Mouse (Mus musculus) forebrain, postnatal 0 days (tissue): ENCODE measurements around the gene Pde4d. TPM values are rescaled to one million over a fixed set of nuclear protein-coding genes. Genes with fewer than 3 reads are reported as not detected.
A peak's percentile ranks its signal among the peaks of the same experiment; 100 is the strongest.

Experiments used
- ATAC-seq: fragments of 200-750 bp; cut with Nextera tagmentation; 2 replicates; pipeline ENCODE4 v1.8.0; 2017; ENCODE audit warnings: mild to moderate bottlenecking, moderate library complexity
- DNase-seq: peaks from one replicate; pipeline ENCODE4 v3.0.0-alpha.2; 2015
- H3K27ac ChIP-seq: fragments of 300-500 bp; sonication (generic); 2 replicates; pipeline ENCODE4 v1.5.1; 2014; ENCODE audit warnings: low read depth, mild to moderate bottlenecking, antibody characterized with exemption, low read length, moderate library complexity, mixed read lengths
- H3K27me3 ChIP-seq: fragments of 300-500 bp; sonication (generic); 2 replicates; pipeline ENCODE4 v1.6.1; 2014; ENCODE audit warnings: mild to moderate bottlenecking, low read length, mixed read lengths; ENCODE audit not compliant: insufficient read depth
- H3K36me3 ChIP-seq: fragments of 300-500 bp; sonication (generic); 2 replicates; pipeline ENCODE4 v1.6.1; 2014; ENCODE audit warnings: mild to moderate bottlenecking, moderate library complexity; ENCODE audit not compliant: insufficient read depth
- H3K4me1 ChIP-seq: fragments of 300-500 bp; sonication (generic); 2 replicates; pipeline ENCODE4 v1.6.1; 2014; ENCODE audit warnings: antibody characterized with exemption; ENCODE audit not compliant: insufficient read depth
- H3K4me2 ChIP-seq: fragments of 300-500 bp; sonication (generic); 2 replicates; pipeline ENCODE4 v1.6.1; 2014; ENCODE audit warnings: low read depth, mild to moderate bottlenecking, moderate library complexity
- H3K4me3 ChIP-seq: fragments of 300-500 bp; sonication (generic); 2 replicates; pipeline ENCODE4 v1.5.1; 2014; ENCODE audit warnings: low read depth, low read length, mixed read lengths
- H3K9ac ChIP-seq: fragments of 300-500 bp; sonication (generic); 2 replicates; pipeline ENCODE4 v1.6.1; 2014; ENCODE audit warnings: mild to moderate bottlenecking
- H3K9me3 ChIP-seq: fragments of 300-500 bp; sonication (generic); 2 replicates; pipeline ENCODE4 v1.6.1; 2016; ENCODE audit warnings: low read length
- CTCF ChIP-seq: sonication (generic); IDR thresholded peaks from 2 replicates; pipeline ENCODE4 v1.5.1; 2016; ENCODE audit warnings: antibody characterized with exemption, control low read depth, low read depth
- WGBS: fragments of 180-500 bp; shearing (Covaris S2); extraction: QIAGEN DNeasy Blood & Tissue Kit; methylation state at CpG from one replicate; pipeline ENCODE4 v1.1.7; 2014; 5-methylcytosine and 5-hydroxymethylcytosine counted together
- polyA plus RNA-seq: library from polyadenylated mRNA; unstranded; fragments of >200 nt; fragmentation: Nextera tagmentation; extraction: Ambion mirVana; gene quantifications from 2 replicates; pipeline ENCODE4 v1.2.1, GENCODE M21; 2015
- total RNA-seq: library from RNA; depleted of rRNA; stranded (reverse); fragments of >200 nt; gene quantifications from 2 replicates; pipeline ENCODE4 v1.2.3, GENCODE M21; 2014

The Pde4d gene
- total and polyA plus RNA-seq, 2 experiments from 2014 or later: 13.2 to 78.8 TPM

DNA sequence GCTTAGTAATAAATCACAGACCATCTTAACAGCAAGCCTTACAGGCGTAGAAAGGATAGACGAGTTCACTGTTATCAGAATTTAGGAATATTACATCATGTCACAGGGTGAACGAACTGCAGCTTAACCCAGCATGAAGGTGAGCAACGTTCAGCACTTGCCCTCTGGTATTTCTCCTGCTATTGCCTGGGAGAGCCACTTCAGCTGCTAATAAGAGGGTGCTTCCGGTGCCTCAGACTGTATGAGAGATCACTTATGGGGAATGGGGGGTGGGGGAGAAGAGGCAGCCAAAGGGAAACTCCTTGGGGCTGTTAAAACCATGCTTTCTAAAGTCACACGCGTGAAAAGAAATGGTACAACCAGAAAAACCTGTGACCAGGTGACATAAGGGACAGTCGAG is 761.7 kb downstream of the Pde4d start:
- Histone ChIP-seq H3K4me3 (no peak overlapping the region), H3K9me3 (no peaks in the 10 kb centered on the region), H3K36me3 (no peaks in the 10 kb centered on the region), H3K27me3 (no peaks in the 10 kb centered on the region; the same call in 1 of the 2 replicates), H3K27ac (no peak overlapping the region), H3K4me2 (0 out of 2 replicates have a peak overlapping the region, but pooled peaks have one; percentile 13), H3K9ac (no peak overlapping the region), H3K4me1 (no peaks in the 10 kb centered on the region)
- ATAC-seq: no peak
- no peak for DNase-seq
- no peak for TF ChIP-seq CTCF
- 73% methylated on average over 8 of the region's 8 CpGs for WGBS

DNA sequence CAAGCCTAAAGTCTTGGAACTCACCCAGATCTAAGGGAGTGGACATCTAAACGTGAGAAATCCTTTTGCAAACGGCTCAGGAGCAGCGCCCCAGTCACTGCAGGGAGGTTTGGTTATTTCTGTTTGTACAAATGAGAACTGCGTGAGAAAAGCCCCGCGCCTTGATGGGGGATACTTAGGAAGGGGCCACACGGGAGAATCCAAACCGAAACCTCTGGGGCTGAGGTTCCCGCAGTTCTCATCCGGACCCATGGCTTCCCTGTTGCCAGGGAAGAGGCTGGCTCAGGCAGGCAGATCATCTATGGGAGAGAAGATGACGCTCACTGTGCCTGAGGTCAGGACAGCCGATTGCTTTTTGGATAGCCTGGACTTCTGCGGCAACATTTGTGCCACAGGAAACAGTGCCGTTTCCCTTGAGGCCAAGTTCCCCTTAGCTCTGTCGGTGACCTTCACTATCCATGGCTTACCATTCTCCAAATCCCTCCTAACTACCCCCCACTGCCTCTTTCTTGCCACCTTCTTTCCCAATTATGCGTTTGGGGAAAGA is 762.3 kb downstream of the Pde4d start:
- no peak overlapping the region for H3K27ac ChIP-seq
- H3K4me3 ChIP-seq: peak overlapping the region; percentile 0; the same call in 1 of the 2 replicates
- no peaks in the 10 kb centered on the region for H3K9me3 ChIP-seq
- no peaks in the 10 kb centered on the region for H3K36me3 ChIP-seq
- no peaks in the 10 kb centered on the region; the same call in 1 of the 2 replicates for H3K27me3 ChIP-seq
- no peak overlapping the region for H3K9ac ChIP-seq
- no peak for DNase-seq
- H3K4me1 ChIP-seq: no peaks in the 10 kb centered on the region
- no peak for ATAC-seq
- no peak for TF ChIP-seq CTCF
- H3K4me2 ChIP-seq: peak overlapping the region; percentile 13; the same call in 1 of the 2 replicates
- WGBS: 58% methylated on average over 16 of the region's 16 CpGs

DNA sequence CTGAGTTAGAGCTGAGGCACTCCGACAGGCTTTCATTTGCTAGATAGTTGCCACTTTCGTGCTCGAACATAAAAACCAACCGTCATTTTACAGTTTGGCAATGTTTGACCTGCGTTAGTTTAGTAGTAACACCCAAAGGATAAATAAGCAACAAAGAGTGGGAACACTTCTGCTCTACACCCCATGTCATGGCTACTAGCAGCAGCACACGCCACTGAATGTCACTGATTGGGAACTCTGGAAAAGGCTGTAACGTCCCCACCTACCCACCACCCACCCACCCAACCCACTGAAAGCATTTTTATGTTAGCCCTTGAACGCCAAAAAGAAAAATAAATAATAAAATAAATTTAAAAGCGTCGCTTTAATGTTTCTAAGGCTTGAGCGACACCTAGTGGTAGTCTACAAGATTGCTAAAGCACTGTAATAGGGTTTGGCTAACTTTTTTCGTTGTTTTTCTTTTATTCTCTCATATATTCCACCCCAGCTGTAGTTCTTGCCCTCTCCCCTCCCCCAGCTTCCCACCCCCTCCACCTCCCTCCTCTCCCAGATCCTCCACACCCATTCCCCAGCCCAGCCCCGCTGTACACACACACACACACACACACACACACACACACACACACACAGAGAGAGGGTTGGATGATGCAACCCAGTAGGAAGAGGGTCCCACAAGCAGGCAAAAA is 763.2 kb downstream of the Pde4d start:
- Histone ChIP-seq H3K4me3 (0 out of 2 replicates have a peak overlapping the region, but pooled peaks have one; percentile 12), H3K4me2 (peak overlapping the region; percentile 41), H3K9me3 (no peaks in the 10 kb centered on the region), H3K27ac (no peak overlapping the region), H3K27me3 (no peaks in the 10 kb centered on the region; the same call in 1 of the 2 replicates), H3K9ac (no peak overlapping the region), H3K4me1 (no peaks in the 10 kb centered on the region), H3K36me3 (no peaks in the 10 kb centered on the region)
- ATAC-seq (peak; percentile 35), DNase-seq (peak; percentile 77)
- 29% methylated on average over 13 of the region's 13 CpGs for WGBS
- TF ChIP-seq CTCF: peak; percentile 70

GRCm38 (mm10) chr13:109219019-109219725 is 769.4 kb downstream of the Pde4d start:
- 89% methylated on average over 8 of the region's 8 CpGs for WGBS
- Histone ChIP-seq H3K9me3 (no peaks in the 10 kb centered on the region), H3K27ac (no peak overlapping the region), H3K9ac (no peak overlapping the region), H3K36me3 (no peaks in the 10 kb centered on the region), H3K27me3 (no peaks in the 10 kb centered on the region), H3K4me3 (no peak overlapping the region), H3K4me2 (no peak overlapping the region), H3K4me1 (no peaks in the 10 kb centered on the region)
- DNase-seq: no peak
- no peak for TF ChIP-seq CTCF
- no peak for ATAC-seq

GRCm38 (mm10) chr13:109228967-109229617 is 779.3 kb downstream of the Pde4d start:
- peak; percentile 78 for ATAC-seq
- Histone ChIP-seq H3K9ac (no peak overlapping the region), H3K27me3 (no peaks in the 10 kb centered on the region), H3K4me2 (peak overlapping the region; percentile 18; the same call in 1 of the 2 replicates), H3K4me3 (no peak overlapping the region), H3K36me3 (no peaks in the 10 kb centered on the region), H3K9me3 (no peaks in the 10 kb centered on the region), H3K27ac (no peak overlapping the region), H3K4me1 (no peaks in the 10 kb centered on the region)
- TF ChIP-seq CTCF: peak; percentile 86
- 28% methylated on average over 8 of the region's 8 CpGs for WGBS
- peak; percentile 73 for DNase-seq

- peak overlapping the region; percentile 18; the same call in 1 of the 2 replicates for H3K4me2 ChIP-seq
- H3K27ac ChIP-seq: no peak overlapping the region
- H3K9ac ChIP-seq: no peak overlapping the region
- no peak for ATAC-seq
- 67% methylated on average over 17 of the region's 17 CpGs for WGBS
- no peaks in the 10 kb centered on the region for H3K36me3 ChIP-seq
- H3K4me3 ChIP-seq: no peak overlapping the region
- no peak for TF ChIP-seq CTCF
- no peaks in the 10 kb centered on the region for H3K4me1 ChIP-seq
- no peaks in the 10 kb centered on the region for H3K27me3 ChIP-seq
- DNase-seq: no peak
- no peaks in the 10 kb centered on the region for H3K9me3 ChIP-seq
These were observed 780.0 kb downstream of the Pde4d start for GRCm38 (mm10) chr13:109229618-109230334.
